Mouse (Mus musculus): Measurements from ENCODE around the gene Wfdc6b. TPM values are rescaled to one million over a fixed set of nuclear protein-coding genes. Genes with fewer than 3 reads are reported as not detected.
A peak's percentile ranks its signal among the peaks of the same experiment; 100 is the strongest.

Wfdc6b gene
- total and polyA plus RNA-seq, 3 experiments: not detected

DNA sequence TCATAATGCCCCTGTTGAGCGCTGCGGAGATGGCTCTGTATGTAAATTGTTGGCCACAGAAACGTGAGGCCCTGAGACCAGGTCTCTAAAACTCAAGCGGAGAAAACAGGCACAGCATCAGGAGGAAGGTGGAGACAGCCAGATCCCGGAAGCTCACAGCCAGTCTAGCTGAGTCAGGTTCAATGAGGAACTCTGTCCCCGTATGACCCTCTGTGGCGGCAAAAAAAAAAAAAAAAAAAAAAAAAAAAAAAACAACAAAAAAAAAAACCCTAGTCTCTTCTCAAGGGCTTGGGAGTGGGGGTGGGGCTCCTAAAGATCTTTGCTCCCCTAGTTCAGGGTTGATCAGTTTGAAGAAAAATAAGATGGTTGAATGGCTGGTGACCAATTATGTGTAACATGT is 27.8 kb downstream of the Wfdc6b start (continued):
- TF ChIP-seq TBP (IDR thresholded peaks at IDR 0.05; ENCODE audit: low read depth, low read length) (no peak; the same call in 1 of the 2 replicates), MAZ (IDR thresholded peaks at IDR 0.05; ENCODE audit: low read depth, low read length) (no peak), TAL1 (IDR thresholded peaks at IDR 0.05; ENCODE audit: low read length) (no peak), ELF1 (IDR thresholded peaks at IDR 0.05; ENCODE audit: low read depth, low read length) (peak; percentile 88), USF2 (IDR thresholded peaks at IDR 0.05; ENCODE audit: borderline replicate concordance in 1 of 2, insufficient read depth in 1 of 2, low read depth in 1 of 2, low read length in 2 of 2) (no peak), UBTF (IDR thresholded peaks at IDR 0.05; ENCODE audit: borderline replicate concordance, insufficient read depth, low read depth, low read length) (no peak), POLR2AphosphoS2 (IDR thresholded peaks at IDR 0.05; ENCODE audit: low read length) (no peak; the same call in 1 of the 2 replicates), NRF1 (IDR thresholded peaks at IDR 0.05; ENCODE audit: insufficient read depth, low read depth, low read length, poor library complexity, severe bottlenecking) (no peak), HCFC1 (IDR thresholded peaks at IDR 0.05; ENCODE audit: low read depth, low read length) (peak; percentile 70), RAD21 (IDR thresholded peaks at IDR 0.05; ENCODE audit: low read depth, low read length) (no peak), SIN3A (IDR thresholded peaks at IDR 0.05; ENCODE audit: low read length) (no peak; the same call in none of the 2 replicates), ZMIZ1 (IDR thresholded peaks at IDR 0.05; ENCODE audit: low read depth, low read length) (peak; percentile 35; the same call in 1 of the 2 replicates), TCF12 (IDR thresholded peaks at IDR 0.05; ENCODE audit: low read depth, low read length) (peak; percentile 49; the same call in 1 of the 2 replicates), POLR2AphosphoS5 (IDR thresholded peaks at IDR 0.05; ENCODE audit: borderline replicate concordance, low read depth, low read length) (no peak), MYB (IDR thresholded peaks at IDR 0.05; ENCODE audit: low read depth, low read length) (no peak), ZC3H11A (IDR thresholded peaks at IDR 0.05; ENCODE audit: low read depth, low read length) (no peak), MXI1 (IDR thresholded peaks at IDR 0.05; ENCODE audit: low read depth, low read length) (no peak), NELFE (IDR thresholded peaks at IDR 0.05; ENCODE audit: low read depth, low read length) (peak; percentile 48), USF1 (IDR thresholded peaks at IDR 0.05; ENCODE audit: low read depth, low read length) (peak; percentile 63), SMC3 (IDR thresholded peaks at IDR 0.05; ENCODE audit: low read depth, low read length) (no peak)

DNA sequence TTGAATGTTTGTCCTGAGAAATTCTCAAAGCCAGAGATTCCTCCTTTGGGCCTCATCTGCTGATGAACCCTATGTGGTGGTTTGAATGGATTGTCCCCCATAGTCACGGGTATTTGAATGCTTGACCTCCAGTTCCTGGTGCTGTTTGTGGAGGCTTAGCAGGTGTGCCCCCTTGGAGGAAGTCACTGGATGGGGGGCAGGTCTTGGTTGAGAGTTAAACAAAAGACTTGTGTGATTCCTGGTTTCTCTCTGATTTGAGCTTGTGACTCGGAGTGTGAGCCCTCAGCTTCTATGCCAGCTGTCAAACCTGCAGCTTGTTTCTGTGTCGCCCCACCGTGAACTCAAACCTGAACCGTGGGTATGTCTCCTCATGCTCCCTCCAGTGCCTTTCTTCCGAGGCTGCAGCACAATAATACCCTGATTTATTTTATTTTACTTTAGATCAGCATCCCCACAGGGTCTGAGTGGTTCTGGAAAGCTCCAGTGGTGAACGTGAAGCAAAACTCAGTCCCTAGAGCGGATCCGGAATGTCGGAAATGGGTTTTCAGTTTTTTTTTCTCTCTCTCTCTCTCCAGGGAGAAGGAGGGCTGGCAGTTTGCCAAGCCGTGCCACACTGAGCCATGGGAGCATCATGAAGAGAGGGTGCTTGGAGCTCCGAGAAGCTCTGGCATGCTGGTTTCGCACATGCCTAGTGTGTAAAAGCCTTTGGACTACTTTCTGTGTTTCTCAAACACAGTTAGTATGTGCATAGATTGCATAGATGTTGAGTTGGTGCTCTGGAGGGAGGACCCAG is 28.8 kb downstream of the Wfdc6b start:
- H3K4me1 ChIP-seq (ENCODE audit: control insufficient read depth in 1 of 2, insufficient read depth in 2 of 2, low read length in 2 of 2): peaks cover 13 to 16% of the 10 kb centered on the region in 2 experiments
- no peak overlapping the region; the same call in 1 of the 2 replicates for H3K27ac ChIP-seq (ENCODE audit: control insufficient read depth, low read depth, low read length)
- H3K9ac ChIP-seq (ENCODE audit: control insufficient read depth, low read depth, low read length, poor library complexity, severe bottlenecking): no peak overlapping the region
- peak; percentile 8 for DNase-seq (ENCODE audit: low read depth, low spot score)
- H3K36me3 ChIP-seq (ENCODE audit: control insufficient read depth in 1 of 2, insufficient read depth in 2 of 2, low read length in 2 of 2): peaks cover 0 to 11% of the 10 kb centered on the region in 2 experiments; a peak in 2 of 4 replicates
- H3K9me3 ChIP-seq (replicated peaks; ENCODE audit: insufficient read depth, low read length): no peaks in the 10 kb centered on the region
- TF ChIP-seq JUND (IDR thresholded peaks at IDR 0.05; ENCODE audit: low read depth, low read length) (no peak), E2F4 (IDR thresholded peaks at IDR 0.05; ENCODE audit: borderline replicate concordance, low read depth, low read length) (no peak), MYB (IDR thresholded peaks at IDR 0.05; ENCODE audit: low read depth, low read length) (no peak), SIN3A (IDR thresholded peaks at IDR 0.05; ENCODE audit: low read length) (no peak), ZC3H11A (IDR thresholded peaks at IDR 0.05; ENCODE audit: low read depth, low read length) (no peak), ZNF384 (IDR thresholded peaks at IDR 0.05; ENCODE audit: low read depth, low read length) (no peak), MAX (IDR thresholded peaks at IDR 0.05; ENCODE audit: low read length) (no peak), GATA1 (IDR thresholded peaks at IDR 0.05; ENCODE audit: low read depth, low read length) (no peak), NRF1 (IDR thresholded peaks at IDR 0.05; ENCODE audit: insufficient read depth, low read depth, low read length, poor library complexity, severe bottlenecking) (no peak), MEF2A (IDR thresholded peaks at IDR 0.05; ENCODE audit: extremely low read depth, insufficient replicate concordance, low read depth, low read length, poor library complexity, severe bottlenecking) (no peak), TBP (IDR thresholded peaks at IDR 0.05; ENCODE audit: low read depth, low read length) (no peak), CHD2 (IDR thresholded peaks at IDR 0.05; ENCODE audit: low read length) (no peak), MYC (IDR thresholded peaks at IDR 0.05; ENCODE audit: low read depth, low read length) (no peak)
- H3K4me3 ChIP-seq (ENCODE audit: control insufficient read depth in 1 of 2, insufficient read depth in 1 of 2, low read depth in 2 of 2, low read length in 2 of 2): no peak overlapping the region
- no peaks in the 10 kb centered on the region for H3K79me2 ChIP-seq (ENCODE audit: control insufficient read depth, insufficient read depth, low read length, poor library complexity)
- H3K27me3 ChIP-seq (ENCODE audit: control insufficient read depth in 1 of 2, insufficient read depth in 2 of 2, low read length in 2 of 2): no peaks in the 10 kb centered on the region
